Mouse (Mus musculus) cortical plate, adult 2 months (tissue): ENCODE data around the gene Ripor2. TPM values are rescaled to one million over a fixed set of nuclear protein-coding genes. Genes with fewer than 3 reads are reported as not detected.

Source experiments
- H3K27ac ChIP-seq: fragments of 200-500 bp; 2 replicates; pipeline ENCODE4 v1.5.1; 2012; ENCODE audit warnings: low read length, control low read depth, inconsistent platforms; ENCODE audit not compliant: insufficient read depth
- H3K4me1 ChIP-seq: fragments of 200-500 bp; 2 replicates; pipeline ENCODE4 v1.6.1; 2011; ENCODE audit warnings: low read length; ENCODE audit not compliant: control insufficient read depth, insufficient read depth
- H3K4me3 ChIP-seq: fragments of 200-500 bp; 2 replicates; pipeline ENCODE4 v1.5.1; 2011; ENCODE audit warnings: mild to moderate bottlenecking, low read length, control low read depth; ENCODE audit not compliant: insufficient read depth
- CTCF ChIP-seq: fragments of 200-500 bp; IDR thresholded peaks from 2 replicates; pipeline ENCODE4 v1.5.1; 2011; ENCODE audit warnings: mild to moderate bottlenecking, control low read depth, low read length; ENCODE audit not compliant: insufficient read depth; ENCODE audit errors: extremely low read depth
- POLR2A ChIP-seq: fragments of 200-500 bp; IDR thresholded peaks from 2 replicates; pipeline ENCODE4 v1.6.1; 2011; ENCODE audit warnings: mild to moderate bottlenecking, low read length, control low read depth; ENCODE audit not compliant: insufficient read depth; ENCODE audit errors: extremely low read depth
- polyA plus RNA-seq: library from polyadenylated mRNA; depleted of rRNA; stranded (reverse); fragments of >200 nt; gene quantifications from 2 replicates; pipeline ENCODE4 v1.2.3, GENCODE M21; 2012; rRNA removed

Gene Ripor2
- polyA plus RNA-seq, 1 experiment = 26.6 TPM

DNA sequence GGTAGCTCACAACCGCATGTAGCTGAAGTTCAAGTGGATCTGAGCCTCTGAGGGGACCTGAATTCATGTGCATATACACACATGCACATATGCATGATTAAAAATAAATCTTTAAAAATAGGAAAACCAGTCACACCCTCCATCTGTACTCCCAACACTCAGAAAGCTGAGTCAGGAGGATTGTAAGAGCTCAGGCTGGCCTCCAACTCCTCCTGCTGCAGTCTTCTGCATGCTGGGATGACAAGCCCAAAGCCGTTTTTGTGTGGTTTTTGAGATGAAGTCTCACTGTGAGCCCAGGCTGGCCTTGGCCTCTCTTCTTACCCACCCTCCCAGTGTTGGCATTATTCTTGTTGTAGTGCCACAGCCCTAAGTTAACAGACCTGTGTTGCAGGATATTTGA is 196.0 kb downstream of the Ripor2 start:
- Histone ChIP-seq H3K4me1 (no peaks in the 10 kb centered on the region), H3K27ac (no peak overlapping the region), H3K4me3 (no peak overlapping the region)
- TF ChIP-seq POLR2A = no peak
- no peak for TF ChIP-seq CTCF

DNA sequence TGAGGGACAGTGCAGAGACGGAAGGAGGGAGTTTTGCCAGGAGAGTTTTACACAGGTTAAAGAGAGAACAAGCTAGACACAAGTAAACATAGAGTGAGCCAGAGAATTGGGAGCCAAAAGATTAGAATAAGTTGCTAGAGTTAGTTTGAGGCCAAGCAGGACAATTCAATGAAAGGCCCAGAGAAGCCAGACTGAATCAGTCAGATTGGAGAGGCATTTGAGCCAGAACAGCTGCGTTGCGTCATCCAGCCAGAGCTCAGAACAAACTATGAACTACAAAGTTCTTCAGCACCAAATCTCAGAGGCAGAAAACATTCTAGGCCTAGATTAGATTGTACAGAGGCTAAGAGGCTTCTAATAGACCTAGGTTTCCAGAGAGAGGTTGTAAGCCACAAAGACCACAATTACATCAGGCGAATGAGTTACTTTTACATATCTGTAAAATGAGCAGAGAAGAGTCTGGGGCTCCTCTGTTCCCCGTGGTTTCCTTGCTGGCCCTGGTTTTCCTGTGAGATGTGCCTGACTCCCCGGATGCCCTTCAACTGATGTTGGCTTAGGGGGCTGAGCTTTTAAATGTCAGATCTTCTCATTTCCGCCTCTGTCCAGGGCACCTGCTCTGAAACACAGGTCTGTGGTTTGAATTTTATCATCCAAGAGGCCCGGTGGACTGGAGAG is 196.9 kb downstream of the Ripor2 start:
- no peaks in the 10 kb centered on the region for H3K4me1 ChIP-seq
- H3K4me3 ChIP-seq = no peak overlapping the region
- no peak overlapping the region for H3K27ac ChIP-seq
- TF ChIP-seq CTCF = no peak
- no peak for TF ChIP-seq POLR2A

DNA sequence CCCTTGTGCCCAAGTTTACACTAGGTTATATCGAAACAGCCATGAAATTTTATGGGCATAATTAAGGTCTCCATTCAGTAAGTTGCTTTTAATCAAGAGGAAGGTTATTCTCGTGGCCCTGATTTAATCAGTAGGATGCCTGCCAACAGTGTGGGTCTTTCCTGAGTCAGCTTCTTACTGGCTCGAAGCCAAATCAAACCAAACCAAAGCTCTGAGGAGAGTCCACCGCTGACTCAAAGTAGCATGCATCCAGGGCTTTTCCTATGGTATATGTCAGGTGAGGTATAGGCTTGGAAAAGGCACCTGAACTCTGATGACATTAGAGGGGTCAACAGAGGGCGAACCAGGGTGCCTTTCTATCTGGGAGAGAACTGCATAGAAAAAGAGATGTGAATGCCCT is 199.9 kb downstream of the Ripor2 start:
- no peak overlapping the region for H3K4me3 ChIP-seq
- H3K4me1 ChIP-seq = no peaks in the 10 kb centered on the region
- TF ChIP-seq POLR2A (no peak), CTCF (no peak)
- H3K27ac ChIP-seq = no peak overlapping the region

Other genes with a start within 250 kb of the Ripor2 start
- 0.11 and 0.46 TPM in 2 replicates for gene Armh2, start 159.0 kb downstream of the Ripor2 start, polyA plus RNA-seq
- gene Gmnn, start 179.7 kb downstream of the Ripor2 start, polyA plus RNA-seq = 5.1 and 6.0 TPM in 2 replicates
- 115 and 122 TPM in 2 replicates for gene BC005537, start 219.5 kb downstream of the Ripor2 start, polyA plus RNA-seq
- 153 and 169 TPM in 2 replicates for gene Acot13, start 249.4 kb downstream of the Ripor2 start, polyA plus RNA-seq
- 25.2 and 28.8 TPM in 2 replicates for gene Tdp2, start 249.5 kb downstream of the Ripor2 start, polyA plus RNA-seq